Mouse (Mus musculus): ENCODE measurements at regions not wholly inside any gene's neighbourhood (a gene's known extent, or its start where the extent isn't known, plus 50 kb on each side); places are given as distances from the start of the nearest gene placed in this dataset.
A peak's percentile ranks its signal among the peaks of the same experiment; 100 is the strongest.

- no peak overlapping the region for H3K9ac ChIP-seq (replicated peaks)
- 59% methylated on average over 3 of the region's 3 CpGs for WGBS (ENCODE audit: insufficient replicate concordance)
- no peak for ATAC-seq
Measured at GRCm38 (mm10) chrX:12879233-12879632, 117.4 kb upstream of the Med14 start.

DNA sequence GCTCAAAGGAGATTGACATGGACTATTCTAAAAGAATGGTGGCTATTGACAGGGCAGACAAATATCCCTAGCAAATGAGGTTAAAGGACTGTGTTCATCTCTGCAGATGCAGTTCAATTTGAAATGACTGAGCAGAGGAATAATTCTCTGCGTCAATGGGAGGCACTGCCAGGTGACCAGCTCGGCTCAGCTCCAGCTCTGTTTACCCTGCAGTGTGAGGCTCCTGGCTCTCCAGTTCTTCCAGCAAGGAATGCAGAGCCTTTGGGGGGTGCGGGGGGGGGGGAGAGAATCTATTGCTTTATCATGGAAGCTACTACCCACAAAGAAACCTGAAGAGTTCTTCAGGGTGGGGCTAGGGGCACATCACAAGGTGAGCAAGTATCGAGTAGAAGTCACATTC lies 115.6 kb upstream of the Med14 start:
- no peak overlapping the region for H3K4me3 ChIP-seq (ENCODE audit: low read depth, low read length)
- no peak overlapping the region for H3K27ac ChIP-seq (ENCODE audit: low read depth)
- H3K4me2 ChIP-seq (ENCODE audit: low read depth, low read length): no peak overlapping the region
- H3K9me3 ChIP-seq (ENCODE audit: low read length): no peaks in the 10 kb centered on the region
- ATAC-seq (no peak), DNase-seq (no peak)
- WGBS (ENCODE audit: insufficient replicate concordance): 53% methylated on average over 4 of the region's 4 CpGs
- H3K4me1 ChIP-seq (ENCODE audit: insufficient read depth): no peaks in the 10 kb centered on the region
- no peaks in the 10 kb centered on the region for H3K27me3 ChIP-seq (ENCODE audit: insufficient read depth, low read length)
- H3K9ac ChIP-seq (replicated peaks): no peak overlapping the region
- TF ChIP-seq EP300 (IDR thresholded peaks at IDR 0.05; ENCODE audit: low read depth): no peak
- H3K36me3 ChIP-seq (replicated peaks; ENCODE audit: insufficient read depth, low read length): no peaks in the 10 kb centered on the region

More at GRCm38 (mm10) chrX:12879233-12879632, 117.4 kb upstream of the Med14 start:
- no peaks in the 10 kb centered on the region for H3K4me1 ChIP-seq (ENCODE audit: insufficient read depth)
- H3K4me2 ChIP-seq (ENCODE audit: low read depth, low read length): no peak overlapping the region
- no peaks in the 10 kb centered on the region for H3K36me3 ChIP-seq (replicated peaks; ENCODE audit: insufficient read depth, low read length)
- no peak for DNase-seq
- no peaks in the 10 kb centered on the region for H3K27me3 ChIP-seq (ENCODE audit: insufficient read depth, low read length)
- TF ChIP-seq EP300 (IDR thresholded peaks at IDR 0.05; ENCODE audit: low read depth) (no peak), CTCF (IDR thresholded peaks at IDR 0.05; ENCODE audit: low read depth) (no peak)
- no peak overlapping the region for H3K4me3 ChIP-seq (ENCODE audit: low read depth, low read length)
- H3K27ac ChIP-seq (ENCODE audit: low read depth): no peak overlapping the region
- no peaks in the 10 kb centered on the region for H3K9me3 ChIP-seq (ENCODE audit: low read length)

GRCm38 (mm10) chrX:12873698-12874144 lies 111.8 kb upstream of the Med14 start:
- TF ChIP-seq CTCF (IDR thresholded peaks at IDR 0.05; ENCODE audit: low read depth) (peak; percentile 87), EP300 (IDR thresholded peaks at IDR 0.05; ENCODE audit: low read depth) (no peak)
- no peak overlapping the region for H3K27ac ChIP-seq (ENCODE audit: low read depth)
- ATAC-seq (peak; percentile 76), DNase-seq (peak; percentile 67)
- peak overlapping the region; percentile 66 for H3K4me2 ChIP-seq (ENCODE audit: low read depth, low read length)
- H3K4me3 ChIP-seq (ENCODE audit: low read depth, low read length): peak overlapping the region; percentile 31
- no peaks in the 10 kb centered on the region for H3K36me3 ChIP-seq (replicated peaks; ENCODE audit: insufficient read depth, low read length)
- whole genome bisulfite sequencing (ENCODE audit: insufficient replicate concordance): 55% methylated on average over 22 of the region's 22 CpGs
- no peaks in the 10 kb centered on the region for H3K9me3 ChIP-seq (ENCODE audit: low read length)
- H3K4me1 ChIP-seq (ENCODE audit: insufficient read depth): no peaks in the 10 kb centered on the region
- H3K9ac ChIP-seq (replicated peaks): no peak overlapping the region
- no peaks in the 10 kb centered on the region for H3K27me3 ChIP-seq (ENCODE audit: insufficient read depth, low read length)

DNA sequence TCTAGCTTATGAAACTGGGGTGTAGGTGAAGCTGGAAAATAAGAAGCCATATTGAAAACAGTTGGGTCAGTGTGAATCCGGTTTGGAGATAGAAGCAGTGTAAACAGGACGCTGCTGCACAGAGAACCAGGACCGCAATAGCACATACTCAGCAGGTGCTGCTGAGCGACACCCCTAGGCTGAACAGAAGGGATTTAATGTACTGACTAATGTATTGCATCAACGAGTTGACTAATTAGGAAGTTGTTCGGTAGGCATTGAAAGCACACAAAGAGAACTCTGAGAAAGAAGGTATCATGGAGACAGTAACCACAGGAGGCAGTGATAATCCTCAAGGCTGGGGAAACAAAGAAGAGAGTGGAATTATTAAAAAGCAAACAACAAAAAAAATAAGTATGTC lies 111.4 kb upstream of the Med14 start:
- peak overlapping the region; percentile 31; the same call in 1 of the 2 replicates for H3K4me3 ChIP-seq (ENCODE audit: low read depth, low read length)
- DNase-seq (no peak), ATAC-seq (no peak)
- TF ChIP-seq CTCF (IDR thresholded peaks at IDR 0.05; ENCODE audit: low read depth) (no peak), EP300 (IDR thresholded peaks at IDR 0.05; ENCODE audit: low read depth) (no peak)
- H3K9me3 ChIP-seq (ENCODE audit: low read length): no peaks in the 10 kb centered on the region
- WGBS (ENCODE audit: insufficient replicate concordance): 32% methylated on average over 6 of the region's 6 CpGs
- no peak overlapping the region for H3K27ac ChIP-seq (ENCODE audit: low read depth)
- peak overlapping the region; percentile 66 for H3K4me2 ChIP-seq (ENCODE audit: low read depth, low read length)
- no peaks in the 10 kb centered on the region for H3K27me3 ChIP-seq (ENCODE audit: insufficient read depth, low read length)
- no peaks in the 10 kb centered on the region for H3K4me1 ChIP-seq (ENCODE audit: insufficient read depth)
- H3K9ac ChIP-seq (replicated peaks): no peak overlapping the region
- H3K36me3 ChIP-seq (replicated peaks; ENCODE audit: insufficient read depth, low read length): no peaks in the 10 kb centered on the region

DNA sequence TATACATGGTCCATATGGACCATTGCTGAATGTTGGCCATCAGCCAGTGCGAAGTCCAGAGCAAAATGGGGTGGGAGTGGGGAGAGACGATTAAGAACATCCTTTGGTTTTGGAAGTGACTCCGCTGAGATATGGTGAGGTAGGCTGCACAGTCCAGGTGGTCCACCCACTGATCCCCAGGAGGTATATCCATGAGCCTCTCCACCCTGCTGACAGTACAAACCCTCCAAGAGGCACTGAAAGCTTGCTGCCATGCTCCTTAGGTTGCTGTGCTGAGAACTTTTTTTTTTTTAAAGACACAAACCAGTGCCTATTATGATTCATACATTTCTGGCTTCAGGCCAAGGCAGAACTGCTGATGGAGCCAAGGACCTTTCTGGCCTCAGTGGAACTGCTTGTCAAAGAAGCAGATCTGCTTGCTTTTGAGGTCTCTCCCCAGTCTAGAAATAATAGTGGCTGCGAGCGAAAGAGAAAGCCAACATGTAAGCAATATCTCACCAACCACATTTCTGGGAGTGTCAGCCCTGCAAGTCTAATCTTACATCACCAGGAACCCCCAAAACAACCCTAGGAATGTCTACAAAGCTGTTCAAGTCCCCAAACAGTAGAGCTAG lies 105.1 kb upstream of the Med14 start:
- 73% methylated on average over 5 of the region's 5 CpGs for WGBS (ENCODE audit: insufficient replicate concordance)
- H3K36me3 ChIP-seq (replicated peaks; ENCODE audit: insufficient read depth, low read length): no peaks in the 10 kb centered on the region
- no peaks in the 10 kb centered on the region for H3K4me1 ChIP-seq (ENCODE audit: insufficient read depth)
- no peak overlapping the region for H3K27ac ChIP-seq (ENCODE audit: low read depth)
- no peak overlapping the region for H3K4me2 ChIP-seq (ENCODE audit: low read depth, low read length)
- TF ChIP-seq CTCF (IDR thresholded peaks at IDR 0.05; ENCODE audit: low read depth): no peak
- no peak for TF ChIP-seq EP300 (IDR thresholded peaks at IDR 0.05; ENCODE audit: low read depth)
- H3K27me3 ChIP-seq (ENCODE audit: insufficient read depth, low read length): no peaks in the 10 kb centered on the region
- H3K9me3 ChIP-seq (ENCODE audit: low read length): no peaks in the 10 kb centered on the region
- DNase-seq (no peak), ATAC-seq (no peak)
- H3K4me3 ChIP-seq (ENCODE audit: low read depth, low read length): no peak overlapping the region
- no peak overlapping the region for H3K9ac ChIP-seq (replicated peaks)

DNA sequence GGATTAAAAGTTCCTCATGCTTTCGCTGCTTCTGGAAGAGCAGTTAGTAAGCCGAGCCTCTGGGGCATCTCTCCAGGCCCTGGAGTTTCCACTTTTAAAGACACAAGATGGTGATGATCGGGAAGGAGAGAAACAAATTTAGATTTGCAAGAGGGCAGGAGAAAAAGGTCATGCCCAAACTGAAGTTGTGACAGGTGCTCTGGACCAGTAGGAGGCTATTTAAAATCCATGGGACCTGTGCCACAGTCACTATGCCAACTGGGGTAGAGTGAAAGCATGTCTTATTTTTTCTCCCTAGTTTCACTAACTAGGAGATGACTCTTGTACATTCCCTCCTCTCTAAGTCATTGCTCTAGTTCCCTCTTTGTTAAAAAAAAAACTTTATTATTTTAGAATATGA lies 104.3 kb upstream of the Med14 start:
- H3K27me3 ChIP-seq (ENCODE audit: insufficient read depth, low read length): no peaks in the 10 kb centered on the region
- no peak overlapping the region for H3K4me2 ChIP-seq (ENCODE audit: low read depth, low read length)
- no peak overlapping the region for H3K4me3 ChIP-seq (ENCODE audit: low read depth, low read length)
- H3K27ac ChIP-seq (ENCODE audit: low read depth): no peak overlapping the region
- DNase-seq: no peak
- ATAC-seq: no peak
- TF ChIP-seq EP300 (IDR thresholded peaks at IDR 0.05; ENCODE audit: low read depth) (no peak), CTCF (IDR thresholded peaks at IDR 0.05; ENCODE audit: low read depth) (no peak)
- H3K36me3 ChIP-seq (replicated peaks; ENCODE audit: insufficient read depth, low read length): no peaks in the 10 kb centered on the region
- no peaks in the 10 kb centered on the region for H3K4me1 ChIP-seq (ENCODE audit: insufficient read depth)
- 86% methylated on average over 3 of the region's 3 CpGs for WGBS (ENCODE audit: insufficient replicate concordance)
- H3K9me3 ChIP-seq (ENCODE audit: low read length): no peaks in the 10 kb centered on the region
- no peak overlapping the region for H3K9ac ChIP-seq (replicated peaks)

Data from liver, postnatal 0 days (tissue).